Mouse (Mus musculus) R1 (cell line): ENCODE results near the gene Trarg1.
A peak's percentile ranks its signal among the peaks of the same experiment; 100 is the strongest.

ENCODE experiments used
- DNase-seq: peaks from one replicate; pipeline ENCODE4 v3.0.0-alpha.2; 2018; ENCODE audit warnings: low read depth, low spot score

Gene Trarg1

DNA sequence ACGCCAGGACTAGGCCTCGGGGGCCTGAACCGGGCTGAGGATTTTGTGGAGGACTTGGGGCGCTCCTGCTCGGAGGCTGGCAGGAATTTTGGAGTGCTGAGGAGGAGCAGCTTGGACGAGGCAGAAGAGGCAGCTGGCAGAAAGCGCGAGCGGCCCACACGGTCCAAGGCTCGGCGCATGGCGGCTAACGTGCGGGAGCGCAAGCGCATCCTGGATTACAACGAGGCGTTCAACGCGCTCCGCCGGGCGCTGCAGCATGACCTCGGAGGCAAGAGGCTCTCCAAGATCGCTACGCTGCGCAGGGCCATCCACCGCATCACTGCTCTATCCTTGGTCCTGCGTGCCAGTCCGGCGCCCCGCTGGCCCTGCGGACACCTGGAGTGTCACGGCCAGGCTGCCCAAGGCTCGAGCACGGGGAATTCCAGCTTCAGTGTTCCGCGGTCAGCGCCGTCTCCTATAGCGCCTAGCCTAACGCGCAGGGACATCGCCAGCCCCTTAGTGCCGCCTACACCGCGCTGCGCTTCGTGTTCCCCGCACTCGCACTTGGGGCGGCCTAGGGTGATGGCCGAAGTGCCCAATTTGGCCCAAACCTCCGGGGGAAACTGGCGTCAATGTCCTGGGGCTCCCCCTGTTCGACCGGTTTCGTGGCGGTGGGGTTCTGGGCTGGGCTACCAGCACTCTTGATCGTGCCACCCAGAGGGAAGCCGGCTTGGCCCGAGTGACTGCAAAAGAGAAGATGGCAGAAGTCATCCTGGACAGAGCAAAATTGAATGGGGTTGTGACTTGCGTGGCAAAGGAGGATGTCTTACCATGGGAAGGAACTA, 6.8 kb upstream of the Trarg1 start:
- peak; percentile 61 for DNase-seq

DNA sequence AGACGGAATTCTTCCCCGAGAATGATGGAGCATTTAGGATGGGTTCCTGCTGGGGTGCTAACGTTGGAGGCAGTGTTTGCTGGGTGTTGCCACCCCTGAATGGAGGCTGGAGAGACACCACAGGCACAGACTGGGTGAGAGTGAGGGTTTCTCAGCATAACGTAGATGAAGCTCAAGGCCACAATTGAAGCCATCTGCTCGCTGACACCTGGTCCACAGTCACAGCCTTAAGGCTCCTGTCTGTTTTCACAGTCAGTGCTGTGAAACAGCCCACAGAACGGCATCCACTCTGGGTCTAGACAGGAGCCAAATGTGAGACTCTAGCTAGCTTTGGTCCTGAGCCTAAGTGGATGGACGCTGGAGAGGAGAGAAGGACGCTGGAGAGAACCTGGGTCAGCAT, 5.4 kb upstream of the Trarg1 start:
- no peak for DNase-seq

DNA sequence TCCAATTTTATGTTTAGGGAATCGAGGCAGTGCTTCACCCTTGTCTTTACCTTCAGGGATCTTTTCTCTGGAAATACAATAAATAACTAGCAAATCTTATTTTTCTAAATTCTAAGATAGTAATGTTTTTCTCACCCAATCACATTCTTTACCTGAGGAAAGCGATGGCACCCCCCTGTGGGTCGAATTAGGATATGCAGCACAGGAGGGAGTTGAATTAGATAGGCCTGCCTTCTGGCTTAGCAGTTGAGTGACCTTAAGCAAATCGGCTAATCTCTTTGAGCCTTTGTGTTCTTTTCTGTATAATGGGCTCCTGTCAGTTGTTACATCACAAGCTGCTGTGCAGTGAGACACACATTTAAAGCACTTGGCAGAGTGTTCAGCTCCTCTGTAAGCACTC, 4.9 kb upstream of the Trarg1 start:
- peak; percentile 48 for DNase-seq

DNA sequence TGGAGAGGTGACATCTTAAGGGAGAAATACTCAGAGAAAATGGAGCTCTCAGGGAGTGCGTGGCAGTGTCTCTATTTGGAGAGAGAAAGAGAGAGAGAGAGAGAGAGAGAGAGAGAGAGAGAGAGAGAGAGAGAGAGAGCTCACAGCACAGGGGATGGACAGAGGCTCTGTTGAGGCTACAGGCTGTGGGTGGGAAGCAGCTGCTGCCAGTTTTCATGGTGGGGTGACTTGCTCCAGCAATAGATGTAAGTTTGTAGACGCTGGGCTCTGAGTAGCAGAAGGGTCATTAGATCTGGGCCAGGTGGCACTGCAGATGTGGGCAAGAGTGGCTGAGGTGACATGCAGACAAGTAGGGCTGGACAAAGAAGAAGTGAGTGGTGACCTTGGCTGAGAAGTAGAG, 6.0 kb downstream of the Trarg1 start:
- DNase-seq, result no peak

DNA sequence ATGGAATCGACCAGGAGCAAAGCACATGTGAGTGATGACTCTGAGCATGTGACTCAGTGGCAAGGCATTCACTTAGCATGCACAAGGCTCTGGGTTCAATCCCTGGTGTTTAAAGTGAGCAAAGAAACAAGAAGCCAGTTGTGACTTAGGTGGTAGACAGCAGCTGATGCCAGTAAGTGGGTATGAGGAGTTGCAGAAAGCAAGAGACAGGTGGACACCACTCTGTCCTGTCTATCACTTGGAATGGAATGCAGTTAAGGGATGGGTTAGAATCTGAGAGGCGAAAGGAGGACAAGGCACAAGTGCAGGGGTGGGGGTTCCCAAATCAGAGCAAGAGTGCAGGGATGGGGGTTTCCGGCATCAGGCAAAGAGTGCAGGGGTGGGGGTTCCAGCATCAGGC, 12.5 kb downstream of the Trarg1 start:
- no peak for DNase-seq

DNA sequence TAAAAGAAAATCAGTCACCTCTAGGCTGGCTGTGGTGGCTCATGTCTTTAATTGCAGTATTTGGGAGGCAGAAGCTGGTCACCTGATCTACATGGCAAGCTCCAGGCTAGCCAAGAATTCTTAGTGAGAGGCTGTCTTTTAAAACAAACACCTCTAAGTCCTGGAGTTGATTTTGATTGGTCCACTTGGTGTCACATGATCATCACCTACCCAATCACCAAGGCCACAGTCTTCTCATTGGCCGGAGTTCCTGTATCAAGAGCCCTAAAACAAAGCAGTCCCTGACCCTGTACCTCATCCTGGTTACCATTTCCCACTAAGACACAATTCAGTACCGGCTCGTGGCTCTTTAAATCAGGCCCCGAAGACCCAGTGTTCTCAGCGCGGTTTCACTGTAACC, 16.2 kb downstream of the Trarg1 start:
- DNase-seq, result peak; percentile 93

- DNase-seq, result no peak
These were observed 20.0 kb downstream of the Trarg1 start for GRCm38 (mm10) chr11:76699626-76700025.

- no peak for DNase-seq
These were observed 28.0 kb downstream of the Trarg1 start for GRCm38 (mm10) chr11:76707656-76708055.

GRCm38 (mm10) chr11:76708066-76708465, 28.5 kb downstream of the Trarg1 start:
- DNase-seq, result no peak

DNA sequence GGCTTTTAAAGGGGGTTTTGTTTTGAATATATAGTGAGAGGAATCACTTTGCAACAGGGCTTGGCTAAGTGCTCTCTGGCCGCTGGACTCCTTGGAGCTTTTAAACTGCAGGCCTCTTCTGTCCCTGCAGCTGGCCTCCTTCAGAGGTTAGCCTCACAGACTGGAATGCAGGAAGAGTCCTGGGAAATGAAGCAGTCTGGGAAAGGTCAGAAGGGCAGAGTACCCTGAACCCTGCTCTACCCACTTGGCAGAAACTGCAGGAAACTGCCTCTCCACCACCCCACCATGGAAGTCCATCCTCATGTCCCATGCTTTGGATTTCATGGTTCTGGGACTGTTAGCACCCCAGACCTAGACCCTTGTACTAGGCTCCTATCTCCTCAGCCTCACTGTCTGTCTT, 29.3 kb downstream of the Trarg1 start:
- DNase-seq, result no peak

DNA sequence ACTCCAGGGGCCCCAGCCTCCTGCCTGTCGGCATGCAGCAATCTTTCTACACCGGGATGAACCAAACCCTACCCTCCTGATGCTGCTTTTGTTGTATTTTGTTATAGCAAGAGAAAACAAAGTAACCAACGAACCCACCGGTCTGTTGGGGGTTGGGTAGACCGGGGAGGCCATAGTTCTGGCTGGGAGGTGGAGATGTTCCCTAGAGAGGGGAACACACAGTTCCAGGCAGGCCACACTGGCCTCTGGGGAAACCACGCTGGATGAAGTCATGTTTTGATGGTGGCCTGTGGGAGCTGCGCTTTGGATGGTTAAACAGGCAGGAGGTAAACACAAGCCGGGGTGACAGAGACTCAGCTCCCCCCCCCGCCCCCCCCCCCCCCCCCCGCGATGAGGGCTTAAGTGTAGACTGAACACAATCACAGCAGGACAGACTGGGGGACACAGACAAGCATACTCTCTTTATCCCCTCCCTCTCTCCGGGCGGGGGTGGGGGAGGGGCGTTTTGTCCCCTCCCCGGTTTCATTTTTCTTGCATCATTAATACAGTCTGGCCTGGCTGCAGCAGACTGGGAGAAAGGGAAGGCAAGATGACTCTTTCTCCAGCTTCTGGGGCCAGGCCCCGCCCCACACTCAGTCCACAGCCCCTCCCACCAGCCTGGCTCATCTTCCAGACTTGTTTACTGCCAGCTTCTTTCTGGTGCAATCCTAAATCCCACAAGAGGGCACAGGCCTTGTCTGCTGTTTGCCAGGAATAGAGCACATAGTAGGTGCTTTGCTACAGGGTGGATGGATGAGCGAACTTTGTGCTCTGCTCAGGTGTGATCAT, 30.2 kb downstream of the Trarg1 start:
- DNase-seq, result peak; percentile 55

- no peak for DNase-seq
These were observed 37.4 kb downstream of the Trarg1 start for GRCm38 (mm10) chr11:76717000-76717399.

- DNase-seq, result no peak
These were observed 44.3 kb downstream of the Trarg1 start for GRCm38 (mm10) chr11:76723911-76724310.

- no peak for DNase-seq
These were observed 48.5 kb downstream of the Trarg1 start for GRCm38 (mm10) chr11:76728093-76728492.

- no peak for DNase-seq
These were observed 51.0 kb downstream of the Trarg1 start for GRCm38 (mm10) chr11:76730650-76731049.

- no peak for DNase-seq
These were observed 55.0 kb downstream of the Trarg1 start for GRCm38 (mm10) chr11:76734560-76734959.

DNA sequence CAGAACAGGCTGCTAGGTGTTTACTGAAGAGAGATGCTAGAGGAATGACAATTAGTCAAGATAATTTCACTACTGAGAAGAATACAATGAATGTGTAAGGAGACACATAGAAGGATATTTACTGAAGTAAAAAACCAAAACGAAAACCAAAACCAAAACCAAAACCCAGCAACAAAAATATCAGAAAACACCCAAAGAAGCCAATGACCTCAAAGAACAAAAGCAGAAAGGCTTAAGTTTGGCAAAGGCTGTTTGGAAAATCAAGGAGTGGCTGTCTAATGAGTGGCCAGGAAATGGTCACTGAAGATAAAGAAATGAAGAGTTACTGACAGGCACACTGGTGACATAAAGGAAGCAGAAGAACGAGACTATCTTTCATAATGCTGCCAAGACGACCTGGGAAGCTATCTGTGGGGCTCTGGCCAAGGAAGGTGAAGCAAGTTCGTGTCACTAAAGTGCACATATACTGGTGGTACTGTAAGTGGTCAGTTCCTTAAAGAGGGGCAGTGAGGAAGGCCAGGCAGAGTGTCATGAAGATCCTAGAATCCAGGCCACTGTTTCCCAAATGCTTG, 56.2 kb downstream of the Trarg1 start:
- DNase-seq, result no peak

- peak; percentile 68 for DNase-seq
These were observed 59.5 kb downstream of the Trarg1 start for GRCm38 (mm10) chr11:76739125-76739524.

- DNase-seq, result no peak
These were observed 62.9 kb downstream of the Trarg1 start for GRCm38 (mm10) chr11:76742511-76742910.

- no peak for DNase-seq
These were observed 64.9 kb downstream of the Trarg1 start for GRCm38 (mm10) chr11:76744550-76744949.

DNA sequence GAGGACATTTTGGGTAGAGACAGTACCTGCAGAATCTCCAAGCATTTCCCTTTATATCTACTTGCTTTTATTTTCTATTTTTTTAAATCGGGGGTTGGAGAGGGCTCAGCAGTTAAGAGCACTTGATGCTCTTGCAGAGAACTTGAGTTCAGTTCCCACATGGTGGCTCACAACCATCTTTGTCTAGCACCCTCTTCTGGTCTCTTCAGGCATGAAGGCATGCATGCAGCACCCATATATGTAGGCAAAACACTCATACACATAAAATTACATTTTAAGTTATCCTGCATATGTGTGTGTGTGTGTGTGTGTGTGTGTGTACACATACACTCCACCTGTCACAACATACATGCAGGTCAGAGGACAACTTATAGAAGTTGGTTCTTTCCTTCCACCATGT, 66.3 kb downstream of the Trarg1 start:
- no peak for DNase-seq
